Mouse (Mus musculus) left cerebral cortex, adult 11 months (tissue): ENCODE results near the gene Lpxn.

Experiments used
- DNase-seq: peaks from one replicate; pipeline ENCODE4 v3.0.0; 2022; ENCODE audit warnings: low spot score

Gene Lpxn

GRCm38 (mm10) chr19:12795511-12796327, at the start of gene Lpxn, which contains the start of gene Zfp91:
Lpxn (plus strand) TSS chr19:12796193.
Zfp91 (minus strand) TSS chr19:12796126.
- DNase-seq: peak; percentile 97

DNA sequence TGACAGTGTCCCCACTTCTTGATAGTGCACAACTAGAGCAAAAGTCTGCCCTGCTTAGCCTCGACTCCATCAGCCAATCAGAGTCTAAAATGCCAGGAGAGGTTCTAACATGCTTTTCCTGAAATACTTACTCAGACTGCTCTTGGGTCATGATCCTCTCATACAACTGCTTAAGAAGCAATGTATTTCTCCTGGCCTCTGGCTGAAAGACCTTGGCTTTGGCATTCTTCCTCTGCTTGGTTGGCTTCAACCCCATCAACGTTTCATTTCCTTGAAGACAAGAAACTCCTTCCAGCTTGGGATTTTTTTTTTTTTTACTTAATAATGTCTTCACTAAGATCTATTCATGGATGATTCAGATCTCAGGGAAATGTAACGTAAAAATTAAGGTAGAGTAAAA, 39.7 kb upstream of the Lpxn start:
- no peak for DNase-seq

DNA sequence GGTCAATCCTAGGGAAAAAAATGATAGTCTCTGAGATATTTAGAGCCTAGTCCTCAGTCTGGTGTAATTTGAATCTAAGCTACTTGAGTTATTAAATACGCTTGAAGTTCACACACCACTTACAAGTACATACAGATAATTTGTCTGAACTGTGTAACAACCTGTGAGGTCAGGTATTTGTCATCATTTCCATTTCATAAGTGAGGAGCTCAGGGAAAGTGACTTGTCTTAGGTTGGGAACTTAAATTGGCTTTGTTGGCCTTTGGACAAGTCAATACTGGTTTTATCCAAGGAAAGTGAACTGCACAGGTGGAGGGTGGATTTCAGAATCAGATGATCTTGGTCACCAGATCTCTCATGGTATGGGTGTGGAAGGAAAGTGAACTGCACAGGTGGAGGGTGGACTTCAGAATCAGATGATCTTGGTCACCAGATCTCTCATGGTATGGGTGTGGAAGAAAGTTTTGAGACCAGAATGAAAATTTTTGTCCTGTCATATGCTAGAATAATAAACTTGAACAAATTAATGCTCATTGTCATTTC, 37.0 kb upstream of the Lpxn start:
- DNase-seq: no peak

- peak; percentile 39 for DNase-seq
Observed at GRCm38 (mm10) chr19:12759656-12760055, 36.3 kb upstream of the Lpxn start.

DNA sequence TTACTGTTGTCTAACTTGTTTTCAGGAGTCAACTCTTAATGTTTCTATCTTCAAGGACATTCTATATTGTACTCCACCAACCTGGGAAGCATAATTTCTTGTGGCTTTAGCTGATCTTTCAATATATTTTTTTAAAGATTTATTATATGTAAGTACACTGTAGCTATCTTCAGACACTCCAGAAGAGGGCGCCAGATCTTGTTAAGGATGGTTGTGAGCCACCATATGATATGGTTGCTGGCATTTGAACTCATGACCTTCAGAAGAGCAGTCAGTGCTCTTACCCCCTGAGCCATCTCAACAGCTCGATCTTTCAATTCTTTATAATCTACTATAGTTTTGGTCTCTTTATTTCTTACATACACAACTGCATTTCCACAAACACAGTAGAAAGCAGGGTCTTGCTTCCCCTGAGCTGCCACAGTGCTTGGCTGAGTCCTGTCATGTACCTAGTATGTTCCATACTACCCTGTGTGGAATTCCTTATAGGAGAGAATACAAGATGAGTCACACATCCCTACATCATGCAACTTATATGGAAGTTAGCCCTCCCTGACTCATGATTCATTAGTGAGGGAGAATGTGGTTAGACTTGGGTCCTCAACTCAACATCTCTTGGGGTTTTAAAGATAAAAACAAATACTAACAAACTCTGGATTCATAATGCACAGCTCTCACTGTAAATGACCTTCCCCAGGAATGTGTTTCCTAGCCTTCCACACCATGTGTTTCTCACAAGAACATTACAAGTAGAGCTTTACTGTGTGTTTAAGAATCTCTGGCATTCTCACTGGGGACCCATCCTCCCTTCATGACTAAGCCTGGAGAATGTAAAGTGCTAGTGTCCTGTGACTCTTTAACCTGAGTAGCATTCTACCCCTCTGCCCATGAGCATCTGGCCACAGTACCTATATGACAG, 33.5 kb upstream of the Lpxn start:
- DNase-seq: no peak

GRCm38 (mm10) chr19:12765308-12765707, 30.7 kb upstream of the Lpxn start, which contains the start of gene Cntf:
Cntf (minus strand) TSS chr19:12765632.
- DNase-seq: no peak

DNA sequence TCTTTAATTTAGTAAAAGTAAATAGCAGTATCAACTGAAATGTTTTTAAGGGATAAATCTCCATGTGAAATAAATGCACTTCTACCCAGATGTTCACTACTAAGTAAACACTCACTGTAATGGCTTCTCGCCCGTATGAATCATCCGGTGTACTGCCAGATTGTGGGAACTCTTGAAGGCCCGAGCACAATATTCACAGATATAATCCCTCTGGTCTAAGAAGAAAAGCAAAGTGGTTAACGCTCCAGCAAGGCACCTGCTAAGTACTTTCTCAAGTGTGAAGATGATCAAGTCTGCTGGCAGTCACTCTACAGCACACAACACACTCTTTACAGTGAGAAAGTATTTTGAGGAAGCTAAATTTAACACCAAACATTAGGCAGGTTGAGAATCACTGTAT, 25.1 kb upstream of the Lpxn start:
- no peak for DNase-seq

- DNase-seq: no peak
Observed at GRCm38 (mm10) chr19:12780437-12780836, 15.6 kb upstream of the Lpxn start.

- DNase-seq: no peak
Observed at GRCm38 (mm10) chr19:12786803-12787395, 9.1 kb upstream of the Lpxn start.

DNA sequence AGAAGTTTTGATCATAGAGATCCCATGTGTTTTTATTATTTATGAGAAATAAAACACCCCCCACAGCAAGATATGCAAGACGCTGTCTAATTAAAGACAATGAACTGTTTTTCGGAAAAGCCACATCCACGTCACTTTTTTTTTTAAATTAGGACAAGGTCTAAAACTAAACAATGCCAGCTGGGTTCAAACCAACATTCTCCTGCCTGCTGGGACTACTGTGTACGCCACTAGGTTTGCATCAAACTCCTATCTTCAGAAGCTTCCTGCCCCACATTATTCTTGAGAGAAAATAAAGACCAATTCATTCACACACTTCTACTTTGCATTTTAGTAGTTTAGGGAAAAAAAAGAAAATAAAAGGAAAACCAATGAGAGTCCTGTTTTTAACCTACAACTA, 8.3 kb upstream of the Lpxn start:
- DNase-seq: no peak

DNA sequence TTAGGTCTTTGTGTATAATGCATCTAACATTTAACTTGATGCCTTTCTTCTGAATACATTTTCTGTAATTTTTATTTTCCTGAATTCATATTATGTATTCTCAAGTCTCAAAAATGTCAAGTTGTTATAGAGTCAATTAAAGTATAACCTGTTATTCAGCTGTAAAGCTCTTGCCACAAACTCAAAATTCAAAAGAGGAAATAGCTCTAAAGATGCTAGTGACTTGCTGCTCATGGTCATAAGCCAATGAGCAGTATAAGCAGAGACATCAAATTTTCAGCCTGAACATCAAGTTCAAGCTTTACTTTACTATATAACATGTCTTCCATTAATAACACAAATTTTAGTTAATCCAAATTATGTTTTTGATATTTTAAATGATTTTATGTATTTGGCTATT, 3.6 kb upstream of the Lpxn start:
- no peak for DNase-seq

GRCm38 (mm10) chr19:12794056-12795044, 1.6 kb upstream of the Lpxn start:
- DNase-seq: peak; percentile 90

DNA sequence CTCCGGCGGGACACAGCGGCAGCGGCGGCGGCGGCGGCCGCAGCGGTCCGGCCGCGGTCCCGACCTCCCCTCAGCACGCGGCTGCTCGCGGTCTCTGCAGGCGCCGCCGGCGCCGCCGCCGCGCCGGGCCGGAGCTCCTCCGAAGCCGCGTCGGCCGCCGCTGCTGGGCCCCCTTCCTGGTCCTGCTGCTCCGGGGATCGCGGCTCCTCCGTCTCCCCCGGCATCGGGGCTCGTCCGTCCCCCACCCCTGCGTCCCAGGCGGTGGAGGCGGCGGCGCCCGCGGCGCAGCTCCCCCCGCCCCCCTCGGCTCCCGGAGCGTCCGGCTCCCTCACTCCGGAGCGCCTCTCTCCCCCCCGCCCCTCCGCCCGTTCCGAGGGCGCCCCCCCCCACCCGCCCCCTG, 883 bp upstream of the Lpxn start:
- peak; percentile 39 for DNase-seq

GRCm38 (mm10) chr19:12796328-12796931, 437 bp downstream of the Lpxn start:
- DNase-seq: no peak

- no peak for DNase-seq
Observed at GRCm38 (mm10) chr19:12797071-12797470, 1.1 kb downstream of the Lpxn start.

DNA sequence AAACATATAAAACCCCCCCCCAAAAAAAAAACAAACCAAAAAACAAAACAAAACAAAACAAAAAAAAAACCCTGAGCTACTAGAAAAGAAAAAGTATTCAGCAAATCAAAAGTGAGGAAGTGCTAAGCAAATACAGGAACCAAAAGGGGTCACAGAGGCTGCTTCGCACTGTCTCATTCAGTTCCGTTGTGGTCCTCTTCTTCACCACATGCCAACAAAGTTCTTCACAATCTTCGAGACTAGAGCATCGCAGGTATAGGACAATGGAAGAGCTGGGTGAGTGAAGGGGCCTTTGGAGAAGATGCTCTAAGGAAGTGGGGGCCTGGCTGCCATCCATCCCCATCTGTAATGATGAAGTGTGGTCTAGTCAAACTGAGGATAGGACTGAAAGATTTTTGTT, 2.4 kb downstream of the Lpxn start:
- no peak for DNase-seq

DNA sequence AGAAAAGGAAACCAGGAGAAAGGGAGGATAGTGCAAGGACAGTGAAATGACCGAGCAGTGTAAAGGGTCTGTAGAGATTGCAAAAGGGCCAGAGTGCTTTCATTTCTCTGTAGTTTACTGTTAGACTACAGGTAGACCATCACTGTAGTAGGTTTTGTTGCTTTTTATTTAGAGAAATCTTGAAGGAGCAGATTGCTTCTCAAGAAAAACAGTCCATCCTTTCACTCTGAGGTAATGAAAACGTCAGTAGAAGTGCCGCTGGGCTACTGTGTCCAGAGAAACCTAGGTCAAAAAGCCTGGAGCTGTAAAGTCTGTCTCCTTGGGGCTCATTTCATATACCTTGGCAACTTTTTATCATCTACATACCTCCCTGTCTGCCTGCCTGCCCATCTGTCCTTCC, 3.1 kb downstream of the Lpxn start:
- DNase-seq: no peak

GRCm38 (mm10) chr19:12800621-12801020, 4.6 kb downstream of the Lpxn start:
- DNase-seq: no peak

GRCm38 (mm10) chr19:12801046-12801445, 5.1 kb downstream of the Lpxn start:
- no peak for DNase-seq

DNA sequence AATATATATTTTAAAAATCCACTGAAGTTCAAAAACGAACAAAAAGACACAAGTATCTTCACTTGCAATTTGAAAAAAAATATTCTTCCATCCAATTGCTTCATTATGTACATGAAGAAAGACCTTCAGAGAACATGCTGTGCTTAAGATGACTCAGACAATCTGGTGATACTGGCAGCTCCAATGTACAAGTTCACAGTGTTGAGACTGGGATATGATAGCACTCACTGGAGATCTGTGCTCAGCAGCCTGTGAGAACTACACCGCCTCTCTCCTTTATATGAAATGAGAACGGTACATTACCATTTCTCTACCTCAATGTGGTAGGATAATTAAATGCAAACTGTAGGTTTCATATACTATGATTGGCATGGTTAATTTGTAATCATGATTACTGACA, 6.8 kb downstream of the Lpxn start:
- DNase-seq: peak; percentile 43

GRCm38 (mm10) chr19:12804237-12804636, 8.2 kb downstream of the Lpxn start:
- DNase-seq: no peak
